Mouse (Mus musculus): ENCODE results near the gene Gpr183. TPM values are rescaled to one million over a fixed set of nuclear protein-coding genes. Genes with fewer than 3 reads are reported as not detected.

Gene Gpr183
- total RNA-seq, 2 experiments from 2014 or later = 2.2 to 2.3 TPM

DNA sequence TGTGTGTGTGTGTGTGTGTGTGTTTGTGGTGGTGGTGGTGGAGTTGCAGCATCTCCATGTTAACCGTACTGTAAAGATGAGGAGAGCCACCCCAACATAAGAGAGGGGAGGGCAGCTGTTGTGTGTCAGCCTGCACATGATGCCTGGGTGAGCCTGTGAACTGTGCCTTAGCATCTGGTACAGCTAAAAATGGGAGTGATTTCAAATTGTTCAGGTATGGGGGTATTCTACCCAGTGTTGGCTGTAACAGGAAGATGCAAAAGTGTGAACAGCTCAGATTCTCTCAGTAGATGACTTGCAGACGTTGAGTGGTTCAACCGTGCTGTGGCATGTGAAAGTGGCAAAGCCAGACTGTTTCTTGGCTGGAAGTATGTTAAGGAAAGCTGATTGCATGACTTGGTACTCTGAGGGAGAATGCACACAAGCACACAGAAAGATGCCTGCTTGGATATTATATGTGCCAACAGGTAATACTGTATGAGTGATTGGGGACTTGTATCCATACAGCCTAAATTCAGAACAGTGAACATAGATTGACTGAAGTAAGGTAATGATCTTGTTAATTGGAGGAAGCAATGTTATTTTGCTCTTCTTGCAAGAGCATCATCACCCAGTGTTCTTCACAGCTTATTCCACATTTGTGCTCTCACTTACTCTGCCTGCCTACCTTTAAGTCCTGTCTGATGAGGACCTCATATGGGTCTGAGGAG is 6.8 kb downstream of the Gpr183 start:
- no peak for DNase-seq (ENCODE audit: low spot score in 2 of 2)

DNA sequence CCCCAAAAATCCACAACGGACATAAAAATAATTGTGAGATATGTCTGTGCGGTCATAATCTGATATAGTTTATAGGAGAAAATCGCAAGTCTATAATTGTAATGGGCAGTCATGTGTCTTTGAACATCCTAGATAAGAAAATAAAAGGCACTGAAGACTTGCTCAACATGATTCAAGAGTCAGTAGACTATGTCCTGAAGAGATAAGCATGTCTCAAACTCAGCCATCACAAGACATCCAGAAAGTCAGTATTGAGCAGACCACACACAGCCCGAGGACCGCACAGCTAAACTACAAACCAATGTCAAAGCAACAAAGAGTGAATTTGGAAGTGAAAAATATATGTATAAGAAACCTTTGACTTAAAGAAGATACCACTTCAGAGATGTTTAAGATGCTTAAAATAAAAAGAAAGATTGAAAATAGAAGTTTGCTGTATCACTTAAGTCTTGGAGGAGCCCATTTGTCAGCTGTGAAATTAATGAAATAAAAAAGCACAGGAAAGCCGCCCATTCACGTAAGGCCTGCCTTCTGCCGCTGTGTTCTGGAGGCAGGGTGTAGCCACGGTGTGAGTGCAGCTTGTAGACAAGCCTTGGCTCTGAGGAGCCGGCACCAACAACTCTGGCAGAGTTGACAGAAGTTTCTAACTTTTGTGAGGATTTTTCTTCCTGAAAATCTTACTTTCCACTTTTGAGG is 7.7 kb downstream of the Gpr183 start:
- DNase-seq (ENCODE audit: low spot score in 2 of 2) = no peak

DNA sequence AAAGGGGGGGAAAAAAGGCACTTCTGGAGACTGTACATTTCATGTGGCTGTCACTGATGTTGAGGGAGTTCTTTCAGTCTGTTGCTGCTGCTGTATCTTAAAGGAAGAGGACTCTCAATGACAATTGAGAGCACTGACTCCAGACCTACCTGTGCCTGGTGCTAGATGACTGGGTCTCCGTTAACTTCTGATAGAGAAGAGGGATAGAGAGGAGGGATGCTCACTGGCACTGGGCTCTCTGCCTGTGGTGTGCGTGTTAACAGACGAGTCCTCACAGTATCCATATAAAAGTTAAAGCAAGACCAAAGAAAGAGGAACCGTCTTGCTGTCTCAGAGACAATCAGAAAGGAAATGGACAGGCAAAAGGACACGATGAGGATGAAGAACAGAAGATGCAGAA is 8.7 kb downstream of the Gpr183 start:
- no peak for DNase-seq (ENCODE audit: low spot score in 2 of 2)

DNA sequence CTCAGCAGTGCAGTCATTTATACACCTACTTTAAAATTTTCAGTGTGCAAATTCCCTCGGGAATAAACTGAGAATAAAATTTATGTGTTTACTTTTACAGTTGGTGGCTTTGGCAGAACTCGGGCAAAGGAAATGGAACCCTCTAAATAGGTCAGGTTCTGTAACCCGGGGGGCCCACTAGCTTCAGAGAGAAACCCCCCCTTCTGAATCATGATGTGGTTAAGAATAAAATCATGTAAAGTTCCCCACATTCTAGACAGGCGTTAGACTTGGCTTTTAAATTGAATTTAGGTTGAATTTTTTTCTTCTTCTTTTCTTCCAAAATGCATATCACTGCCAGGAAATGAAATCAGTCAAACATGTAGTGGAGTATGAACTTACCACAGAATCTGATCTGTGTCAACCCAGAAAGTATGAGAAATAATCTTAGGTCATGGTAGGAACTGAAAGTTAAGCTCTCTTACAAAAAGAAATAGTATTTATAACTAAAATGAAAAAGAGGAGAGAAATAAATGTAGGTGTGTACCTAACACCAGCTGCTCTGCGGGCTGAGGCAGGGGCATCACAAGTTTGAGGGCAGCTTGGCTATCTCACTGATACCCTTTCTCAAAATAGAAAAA is 9.7 kb downstream of the Gpr183 start:
- DNase-seq (ENCODE audit: low spot score in 2 of 2) = no peak

DNA sequence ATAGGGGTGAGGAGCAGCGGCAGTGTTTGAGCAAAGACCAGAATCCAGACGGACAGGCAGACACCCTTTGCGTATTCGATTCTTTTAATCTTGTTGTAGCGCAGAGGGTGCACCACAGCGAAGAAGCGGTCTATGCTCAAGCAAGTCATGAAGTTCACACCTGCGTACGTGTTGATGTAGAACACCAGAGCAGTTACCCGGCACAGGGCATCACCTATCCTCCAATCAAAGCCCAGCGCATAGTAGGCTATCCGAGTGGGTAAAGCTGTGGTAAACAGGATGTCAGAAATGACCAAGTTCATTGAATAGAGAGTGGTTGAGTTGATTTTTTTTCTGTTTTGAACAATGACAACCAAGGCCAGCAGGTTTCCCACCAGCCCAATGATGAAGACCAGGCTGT is 10.4 kb downstream of the Gpr183 start:
- peak in 1 of 2 experiments; percentile 6 for DNase-seq (ENCODE audit: low spot score in 2 of 2)

DNA sequence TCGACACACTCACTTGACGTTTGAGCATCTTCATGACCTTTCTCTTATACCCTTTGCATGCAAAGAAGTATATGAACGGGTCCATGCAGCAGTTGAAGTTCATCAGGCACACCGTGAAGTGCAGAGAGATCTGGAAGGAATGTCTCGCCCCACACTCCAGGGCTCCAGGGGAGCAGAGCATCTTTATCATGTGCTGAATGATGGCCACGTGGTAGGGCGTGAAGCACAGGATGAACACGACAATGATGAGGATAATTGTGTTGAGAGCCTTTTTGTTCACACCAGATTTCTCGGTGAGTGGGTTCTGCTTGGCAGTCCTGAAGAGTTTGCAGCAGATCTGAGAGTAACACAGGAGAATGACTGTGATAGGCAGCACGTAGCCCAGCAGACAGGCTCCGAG is 10.9 kb downstream of the Gpr183 start:
- no peak for DNase-seq (ENCODE audit: low spot score in 2 of 2)

DNA sequence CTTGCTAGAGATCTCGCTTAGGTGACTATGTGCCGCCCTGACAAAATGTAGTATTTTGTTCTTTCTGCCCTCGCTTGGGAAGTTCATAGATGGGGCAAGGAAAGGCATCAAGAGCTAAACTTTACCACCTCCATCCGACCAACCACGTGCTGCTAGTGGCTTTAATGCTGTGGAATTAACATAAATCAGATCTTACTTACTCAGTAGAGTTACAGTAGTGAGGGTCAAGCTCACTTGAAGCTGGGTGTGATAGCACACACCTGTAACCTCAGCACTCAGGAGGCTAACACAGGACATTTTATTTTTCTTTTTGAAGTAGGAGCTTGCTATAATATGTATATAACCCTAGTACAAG is 13.0 kb downstream of the Gpr183 start:
- no peak for DNase-seq (ENCODE audit: low spot score in 2 of 2)

DNA sequence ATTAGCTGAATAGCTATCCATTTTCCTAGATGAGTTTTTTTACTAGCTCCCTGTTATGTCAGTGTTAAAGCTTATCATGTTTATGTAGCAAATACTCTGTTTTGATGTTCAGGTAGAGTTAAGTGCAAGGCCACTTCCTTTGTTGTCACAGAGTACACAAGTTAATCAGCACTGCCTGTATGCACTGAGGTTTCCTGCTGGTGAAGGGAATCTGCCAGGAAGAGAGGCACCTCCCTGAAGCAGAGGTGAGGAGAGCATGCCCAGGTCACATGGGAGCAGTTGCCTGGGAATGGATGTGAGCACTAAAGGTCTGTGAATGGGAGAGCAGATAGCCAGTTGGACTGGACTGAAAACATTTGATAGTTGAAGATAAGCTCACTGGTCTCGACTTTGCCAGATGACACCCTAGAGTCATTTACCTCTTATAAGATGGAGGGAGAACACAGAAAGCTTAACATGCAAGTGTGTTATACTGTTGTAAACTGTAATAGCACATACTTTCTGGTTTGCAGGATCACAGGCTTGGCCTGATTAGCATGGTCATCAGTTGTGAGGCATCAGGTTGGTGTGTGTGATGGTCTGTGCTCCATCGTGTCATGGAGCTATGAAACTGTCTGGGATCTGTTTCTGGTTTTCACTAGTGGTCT is 13.5 kb downstream of the Gpr183 start:
- no peak for DNase-seq (ENCODE audit: low spot score in 2 of 2)

DNA sequence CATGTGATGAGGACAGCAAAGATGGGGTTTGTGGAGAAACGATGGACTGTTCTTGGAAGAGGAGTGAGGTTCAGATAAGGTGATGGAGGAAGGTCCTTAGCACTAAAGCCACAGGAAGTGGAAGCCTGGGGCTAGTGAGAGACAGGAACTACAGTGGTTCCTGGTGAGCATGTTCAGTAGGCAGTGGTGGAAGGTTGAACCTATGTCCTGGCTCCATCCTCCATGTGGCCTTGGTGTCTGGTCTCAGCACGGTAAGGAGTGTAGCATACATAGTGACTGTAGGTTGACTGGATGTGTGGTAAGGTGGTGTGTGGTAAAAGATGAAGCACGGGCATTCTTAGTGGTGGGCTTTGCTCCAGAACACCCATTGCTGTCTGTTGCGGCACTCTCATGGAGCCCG is 15.1 kb downstream of the Gpr183 start:
- DNase-seq (ENCODE audit: low spot score in 2 of 2) = no peak

DNA sequence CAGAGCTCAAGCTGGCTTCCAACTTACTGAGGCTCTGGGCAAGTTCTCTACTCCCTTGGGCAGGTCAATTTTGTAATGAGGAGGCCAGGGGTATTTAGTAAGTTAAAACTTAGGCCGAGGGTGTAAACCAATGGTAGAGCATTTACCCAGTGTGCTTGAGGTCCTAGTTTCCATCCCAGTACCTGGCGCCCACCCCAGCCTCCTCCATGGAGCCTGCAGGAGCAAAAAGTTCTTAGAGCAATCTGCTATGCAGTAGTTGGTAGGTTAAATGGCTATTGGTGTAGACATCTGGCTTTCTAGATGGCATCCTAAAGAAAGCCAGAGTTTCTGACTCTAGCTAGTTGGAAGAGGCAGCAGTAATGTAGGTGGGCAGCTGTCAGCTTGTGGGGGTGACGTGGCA is 15.6 kb downstream of the Gpr183 start:
- no peak for DNase-seq (ENCODE audit: low spot score in 2 of 2)

DNA sequence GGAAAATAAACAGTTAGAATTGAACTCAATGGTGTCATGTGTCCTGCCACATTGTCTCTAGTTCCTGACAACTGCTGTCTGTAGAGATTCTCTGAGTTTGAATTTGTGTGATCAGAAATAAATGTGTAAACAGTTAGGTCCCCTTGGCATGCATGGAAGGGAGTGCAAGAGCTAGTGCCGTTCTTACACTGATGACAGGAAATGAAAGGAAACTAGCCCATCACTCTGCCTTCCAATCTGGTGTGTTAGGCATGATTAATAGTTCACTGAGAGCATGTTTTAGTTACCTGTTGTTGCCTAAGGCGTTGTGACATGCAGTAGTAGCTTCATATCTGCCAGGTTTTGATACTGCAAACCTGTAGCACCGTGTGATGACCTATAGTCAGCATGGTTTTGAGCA is 17.0 kb downstream of the Gpr183 start:
- DNase-seq (ENCODE audit: low spot score in 2 of 2) = no peak

DNA sequence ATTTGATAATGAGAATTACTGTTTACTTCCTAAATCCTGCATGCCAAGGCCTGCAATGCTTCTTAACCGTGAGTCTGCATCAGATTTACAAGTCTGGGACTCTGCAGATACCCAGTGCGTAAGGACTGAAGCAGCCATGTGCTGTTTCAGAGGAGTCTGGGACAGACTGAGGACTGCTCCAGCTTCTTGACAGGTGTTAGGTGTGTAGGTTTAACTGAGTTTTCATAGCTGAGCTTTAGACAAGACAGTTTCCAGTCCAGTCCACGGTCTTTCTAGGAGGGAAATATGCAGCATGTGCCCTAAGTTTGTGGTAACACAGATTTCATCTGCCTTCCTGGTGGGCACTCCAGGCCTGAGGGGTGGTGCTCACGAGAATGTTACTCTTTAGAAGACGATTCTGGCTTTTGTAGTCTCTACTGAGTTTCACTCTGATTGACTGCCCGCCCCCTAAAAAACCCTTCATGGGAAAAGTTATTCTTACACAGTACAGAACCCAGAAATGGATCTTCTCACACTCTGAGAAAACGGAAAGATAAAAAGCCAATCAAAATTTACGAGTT is 17.7 kb downstream of the Gpr183 start:
- DNase-seq (ENCODE audit: low spot score in 2 of 2) = no peak

DNA sequence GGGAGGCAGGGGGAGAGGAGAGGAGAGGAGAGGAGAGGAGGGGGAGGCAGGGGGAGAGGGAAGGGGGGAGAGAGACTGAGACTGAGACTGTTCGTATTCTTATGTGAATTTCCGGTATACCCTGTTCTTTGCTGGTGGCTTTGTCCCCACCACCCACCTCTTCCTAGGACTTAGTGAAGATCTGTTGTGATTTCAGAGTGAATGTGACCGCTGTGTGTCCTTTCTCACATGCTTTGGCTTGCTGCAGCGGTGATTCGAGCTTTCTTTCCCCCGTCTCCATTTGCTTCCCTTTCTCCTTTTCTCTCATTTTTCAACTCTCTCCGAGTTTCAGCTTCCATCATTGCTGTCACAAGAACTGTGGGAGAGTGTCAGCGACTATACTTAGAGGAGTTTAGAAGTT is 18.3 kb downstream of the Gpr183 start:
- DNase-seq (ENCODE audit: low spot score in 2 of 2) = no peak

DNA sequence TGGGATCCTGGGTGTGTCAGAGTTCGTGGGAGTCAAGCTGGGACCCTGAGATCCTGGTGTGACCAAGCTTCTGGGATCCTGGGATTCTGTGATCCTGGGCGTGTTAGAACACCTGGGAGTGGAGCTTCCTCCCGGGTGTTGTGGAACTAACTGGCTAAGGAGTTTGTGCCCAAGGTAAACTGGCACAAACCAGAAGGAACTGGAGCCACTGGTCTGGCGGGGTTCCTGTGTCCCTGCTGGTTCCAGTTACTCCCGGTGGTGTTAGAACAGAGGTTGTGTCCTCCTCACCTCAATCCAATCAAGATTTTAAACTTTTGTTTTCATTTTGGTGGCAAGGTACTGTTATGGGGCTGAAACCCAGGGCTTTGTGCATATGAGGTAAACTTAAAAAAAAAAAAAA is 18.9 kb downstream of the Gpr183 start:
- no peak for DNase-seq (ENCODE audit: low spot score in 2 of 2)

DNA sequence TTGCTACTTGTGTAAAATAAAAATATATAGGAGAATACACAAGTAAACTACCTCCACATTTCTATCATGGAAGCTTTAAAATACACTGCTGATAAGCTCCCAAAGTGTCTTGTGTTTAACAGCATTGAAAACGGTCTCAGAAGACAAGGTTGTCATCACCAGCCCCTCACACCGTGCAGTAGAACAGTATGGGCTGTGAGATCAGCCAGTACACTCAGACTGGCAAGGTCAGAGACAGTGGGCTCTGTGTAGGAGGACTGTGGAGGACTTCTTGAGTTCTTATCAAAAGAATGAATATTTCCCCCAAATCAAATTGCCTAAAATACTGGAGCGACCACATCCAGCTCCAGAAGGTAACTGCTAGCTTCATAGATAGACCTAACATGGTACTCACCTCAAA is 25.4 kb downstream of the Gpr183 start:
- no peak for DNase-seq (ENCODE audit: low spot score in 2 of 2)

DNA sequence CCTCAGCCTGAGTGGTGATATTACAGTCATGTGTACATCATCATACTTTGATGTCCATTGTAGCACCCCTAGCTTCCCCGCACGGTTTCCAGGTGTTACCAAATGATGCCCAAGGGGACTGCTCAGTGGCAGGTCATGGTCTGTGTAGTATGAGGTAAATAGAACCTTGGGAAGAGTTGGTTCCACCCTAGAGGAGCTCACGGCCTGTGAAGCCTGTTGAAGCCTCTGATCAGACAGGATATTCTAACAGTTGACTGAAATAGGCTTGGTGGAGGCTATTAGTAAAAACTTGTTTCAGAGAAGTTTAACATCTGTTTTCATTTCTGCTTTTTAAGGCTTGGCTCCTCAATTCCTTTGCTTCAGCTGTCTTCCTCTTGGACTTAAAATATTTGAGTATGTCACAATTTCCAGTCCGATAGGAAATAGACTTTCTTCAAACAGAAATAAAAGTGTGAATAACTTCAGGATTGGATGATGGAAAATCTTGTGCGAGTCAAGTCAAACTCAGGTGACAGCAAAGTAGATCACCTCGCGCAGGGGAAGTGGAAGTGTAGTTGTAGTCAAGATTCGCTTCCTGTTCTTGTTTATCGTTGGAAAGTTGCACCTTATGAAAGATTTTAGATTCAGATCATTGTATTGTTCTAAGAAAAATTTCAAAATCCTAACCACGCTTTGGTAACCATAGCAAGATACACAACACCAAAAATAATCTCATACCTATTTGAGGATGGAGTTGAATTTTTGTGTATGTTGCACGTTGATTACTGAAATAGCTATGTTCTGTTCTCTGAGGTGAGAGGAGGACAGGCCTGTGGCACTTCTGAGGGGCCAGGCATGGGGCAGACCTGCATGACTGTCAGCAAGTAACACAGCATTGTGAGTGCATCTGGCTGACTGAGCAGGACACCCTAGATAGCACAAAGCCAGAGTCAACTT is 26.5 kb downstream of the Gpr183 start:
- no peak for DNase-seq (ENCODE audit: low spot score in 2 of 2)

DNA sequence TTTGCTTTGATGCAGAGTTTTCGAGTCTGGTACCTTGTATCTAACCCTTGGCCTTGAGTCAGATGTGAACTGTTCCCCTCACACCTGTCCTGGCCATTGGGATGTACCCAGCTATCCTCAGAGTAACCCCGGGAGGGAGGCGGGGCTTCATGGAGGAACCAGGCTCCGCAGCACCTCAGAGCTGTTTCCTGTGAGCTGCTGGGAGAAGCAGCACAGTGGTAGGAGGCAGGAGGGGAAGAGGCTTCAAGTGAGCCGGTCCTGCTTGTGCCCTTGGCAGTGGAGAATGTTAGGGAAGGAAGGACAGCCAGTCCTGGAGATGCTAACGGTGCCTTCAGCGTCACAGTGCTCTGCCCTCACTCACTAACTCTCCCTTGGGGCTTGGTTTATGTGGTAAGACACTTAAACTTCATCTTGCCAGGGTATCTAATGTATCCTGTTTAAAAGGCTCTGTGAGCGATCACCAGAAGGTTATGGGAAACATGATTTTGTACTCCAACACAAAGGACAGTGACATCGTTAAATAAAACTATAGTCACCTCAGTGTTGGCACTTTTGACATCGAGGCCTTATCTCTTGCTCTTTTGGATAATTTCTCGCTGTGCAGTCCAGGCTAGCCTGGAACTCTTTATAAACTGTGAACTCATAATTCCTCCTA is 27.3 kb downstream of the Gpr183 start:
- no peak for DNase-seq (ENCODE audit: low spot score in 2 of 2)

DNA sequence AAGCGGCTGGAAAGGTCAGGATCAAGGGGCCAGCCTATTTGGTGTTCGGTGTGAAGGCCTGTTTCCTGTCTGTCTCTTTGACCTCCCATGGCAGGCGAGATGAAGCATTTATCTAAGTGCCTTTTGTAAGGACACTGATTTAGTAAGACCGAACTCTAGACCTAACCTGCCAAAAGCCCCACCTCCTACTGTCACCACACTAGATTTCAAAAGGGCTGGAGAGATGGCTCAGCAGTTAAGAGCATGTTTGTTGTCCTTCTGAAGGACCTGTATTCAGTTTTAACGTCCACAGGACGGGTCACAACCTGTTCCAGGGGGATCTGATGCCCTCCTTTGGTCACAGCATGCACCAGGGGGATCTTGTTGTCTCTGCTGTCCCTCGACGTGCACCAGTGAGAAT is 28.1 kb downstream of the Gpr183 start:
- no peak for DNase-seq (ENCODE audit: low spot score in 2 of 2)

DNA sequence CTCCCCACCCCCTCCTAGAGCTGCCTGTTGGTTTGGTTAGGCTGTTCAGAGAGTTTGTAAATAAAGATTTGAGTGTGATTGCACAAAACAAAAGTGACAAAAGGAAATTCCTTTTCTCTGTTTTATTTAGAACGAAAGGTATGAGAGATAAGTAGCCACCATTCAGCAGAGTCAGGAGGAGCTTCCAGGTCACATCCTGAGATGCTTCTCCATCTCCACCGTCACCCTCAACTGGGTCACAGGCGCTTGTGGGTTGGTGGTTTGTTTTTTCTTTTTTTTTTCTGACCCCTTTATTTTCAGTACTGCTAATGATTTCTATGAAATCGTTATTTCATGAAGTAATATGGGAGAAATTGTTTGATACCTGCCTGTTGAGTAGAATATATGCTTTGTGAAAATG is 28.6 kb downstream of the Gpr183 start:
- DNase-seq (ENCODE audit: low spot score in 2 of 2) = no peak

DNA sequence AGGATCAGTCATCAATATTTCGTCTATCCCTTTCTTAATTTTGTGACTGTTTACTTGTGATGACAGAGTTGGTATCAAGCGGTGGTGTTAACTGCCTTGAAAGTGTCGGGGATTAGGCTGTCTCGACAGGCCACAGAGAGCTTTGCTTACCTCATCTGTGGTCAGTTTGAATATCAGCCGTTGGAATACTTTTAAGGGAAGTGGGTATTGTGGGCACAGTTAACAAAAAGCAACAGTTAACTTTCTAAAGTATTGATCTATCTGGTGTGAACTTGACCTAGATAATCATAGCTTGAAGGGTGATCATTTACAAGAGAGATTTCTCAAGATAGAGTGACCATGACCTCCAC is 30.4 kb downstream of the Gpr183 start:
- DNase-seq (ENCODE audit: low spot score in 2 of 2) = no peak
